Mouse (Mus musculus) lung, adult 2 months (tissue): ENCODE data around the gene Gnpnat1.

ENCODE experiments used
- CTCF ChIP-seq: fragments of 200-500 bp; IDR thresholded peaks from 2 replicates; pipeline ENCODE4 v1.5.1; 2011; ENCODE audit warnings: mild to moderate bottlenecking, low read length, control low read depth; ENCODE audit not compliant: insufficient read depth
- POLR2A ChIP-seq: fragments of 200-500 bp; IDR thresholded peaks from 2 replicates; pipeline ENCODE4 v1.6.1; 2011; ENCODE audit warnings: low read depth, mild to moderate bottlenecking, control low read depth, low read length, borderline replicate concordance; ENCODE audit errors: extremely low read depth

DNA sequence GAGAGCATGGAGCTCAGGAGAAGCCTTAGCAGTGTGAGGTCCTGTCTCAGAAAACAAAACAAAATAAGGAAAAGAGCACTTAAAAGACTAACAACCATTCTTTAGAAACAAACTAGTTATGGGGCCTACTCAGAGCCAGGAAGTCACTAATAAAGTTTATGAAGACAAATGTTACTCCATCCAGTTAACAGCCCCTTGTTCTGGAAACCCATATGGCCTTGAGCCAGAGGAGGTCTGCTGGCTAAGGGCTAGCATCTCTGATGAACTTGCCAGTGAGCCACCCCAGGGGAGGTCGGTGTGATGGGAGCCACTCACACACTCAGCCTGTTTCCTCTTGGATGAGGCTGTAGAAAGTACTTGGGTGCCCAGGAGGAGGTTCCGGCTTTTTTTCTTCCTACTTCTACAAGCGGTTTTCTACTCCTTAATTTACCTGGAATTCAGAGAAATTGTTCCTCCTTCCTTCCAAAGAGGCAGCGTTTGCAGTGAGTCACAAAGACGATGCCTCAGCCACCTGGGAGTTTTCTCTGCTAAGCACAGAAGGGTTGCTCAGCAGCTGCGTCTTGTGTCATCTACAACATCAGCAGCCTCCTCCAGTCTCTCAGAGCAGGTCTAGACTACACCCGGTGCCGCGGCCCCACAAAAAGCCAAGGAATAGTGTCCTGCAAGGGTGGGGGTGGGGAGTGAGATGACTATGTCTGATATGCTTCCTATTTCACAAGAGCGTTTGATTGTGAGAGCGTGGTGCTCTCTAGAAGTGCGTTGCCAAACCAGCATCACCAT, 38.3 kb upstream of the Gnpnat1 start:
- no peak for TF ChIP-seq CTCF
- TF ChIP-seq POLR2A = no peak
